Mouse (Mus musculus): Measurements from ENCODE around the gene Haao. TPM values are rescaled to one million over a fixed set of nuclear protein-coding genes. Genes with fewer than 3 reads are reported as not detected.

The Haao gene
- polyA plus RNA-seq, 1 experiment from 2014 or later = not detected

DNA sequence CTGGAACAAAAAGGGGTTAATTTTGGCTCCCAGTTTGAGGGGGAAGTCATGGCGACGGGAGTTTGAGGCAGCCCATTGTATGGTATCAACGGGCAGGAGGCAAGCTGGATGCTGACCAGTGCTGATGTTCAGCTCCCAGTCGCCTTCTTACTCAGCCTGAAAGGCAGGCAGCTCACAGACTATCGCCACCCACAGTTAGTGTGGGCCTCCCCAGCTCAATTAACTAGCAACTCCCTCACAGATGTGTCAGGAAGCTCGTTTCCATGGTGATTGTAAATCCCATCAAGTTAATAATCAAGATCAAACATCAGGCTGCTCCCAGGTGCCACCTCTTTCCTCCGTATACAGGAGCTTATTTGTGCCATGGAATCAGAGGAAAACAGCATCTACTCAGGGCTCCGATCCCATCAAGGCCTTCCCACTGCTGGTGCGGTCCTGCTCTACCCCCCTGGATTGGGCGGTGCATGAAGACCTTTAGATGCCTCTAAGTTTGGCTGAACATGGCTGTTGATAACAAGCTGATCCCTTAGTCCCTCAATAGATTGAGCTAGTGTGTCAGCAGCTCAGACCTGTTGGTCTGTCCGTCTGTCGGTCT lies 1.4 kb upstream of the Haao start:
- Histone ChIP-seq H3K4me2 (ENCODE audit: low read depth, low read length, severe bottlenecking) (no peak overlapping the region), H3K4me1 (replicated peaks; ENCODE audit: control insufficient read depth, insufficient read depth, low read length) (peaks cover 8% of the 10 kb centered on the region; the same call in 1 of the 2 replicates), H3K27me3 (ENCODE audit: control insufficient read depth, insufficient read depth, low read length) (no peaks in the 10 kb centered on the region), H3K9ac (ENCODE audit: low read length) (no peak overlapping the region), H3K27ac (ENCODE audit: low read depth, low read length) (no peak overlapping the region), H3K9me3 (ENCODE audit: control insufficient read depth, low read length) (no peaks in the 10 kb centered on the region), H3K4me3 (ENCODE audit: low read depth, low read length) (no peak overlapping the region), H3K36me3 (ENCODE audit: control insufficient read depth, insufficient read depth, low read length) (no peaks in the 10 kb centered on the region)
- DNase-seq (ENCODE audit: low spot score) (no peak), ATAC-seq (replicated peaks; ENCODE audit: low FRiP score) (peak; percentile 72; the same call in 1 of the 2 replicates)
- WGBS = 38% methylated on average over 12 of the region's 12 CpGs

GRCm38 (mm10) chr17:83848482-83848881 lies 719 bp upstream of the Haao start:
- H3K4me1 ChIP-seq (replicated peaks; ENCODE audit: control insufficient read depth, insufficient read depth, low read length) = peaks cover 8% of the 10 kb centered on the region; the same call in 1 of the 2 replicates
- H3K4me2 ChIP-seq (ENCODE audit: low read depth, low read length, severe bottlenecking) = no peak overlapping the region
- H3K27ac ChIP-seq (ENCODE audit: low read depth, low read length) = no peak overlapping the region
- no peaks in the 10 kb centered on the region for H3K36me3 ChIP-seq (ENCODE audit: control insufficient read depth, insufficient read depth, low read length)
- no peak for ATAC-seq (replicated peaks; ENCODE audit: low FRiP score)
- DNase-seq (ENCODE audit: low spot score) = no peak
- no peak overlapping the region for H3K9ac ChIP-seq (ENCODE audit: low read length)
- H3K27me3 ChIP-seq (ENCODE audit: control insufficient read depth, insufficient read depth, low read length) = no peaks in the 10 kb centered on the region
- no peaks in the 10 kb centered on the region for H3K9me3 ChIP-seq (ENCODE audit: control insufficient read depth, low read length)
- H3K4me3 ChIP-seq (ENCODE audit: low read depth, low read length) = no peak overlapping the region
- 75% methylated on average over 4 of the region's 4 CpGs for WGBS

DNA sequence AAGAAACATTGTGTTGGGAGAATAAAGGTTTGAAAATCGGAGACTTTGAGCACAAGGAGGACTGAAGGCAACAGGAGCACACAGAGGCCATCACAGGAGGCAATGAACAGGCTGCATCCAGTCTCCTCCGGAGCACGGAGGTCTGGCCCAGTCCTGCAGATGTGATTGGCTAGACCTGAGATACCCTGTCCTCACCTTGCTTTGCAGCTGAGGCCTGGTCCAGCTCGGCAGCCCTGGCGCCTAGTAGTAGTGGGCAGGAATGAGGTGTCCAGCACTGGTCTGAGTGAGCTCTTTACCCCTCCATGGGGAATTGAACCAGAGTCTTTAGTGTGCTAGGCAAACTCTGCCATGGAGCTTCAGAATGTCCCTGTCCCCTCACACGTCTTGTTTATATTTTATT lies 663 bp downstream of the Haao start:
- Histone ChIP-seq H3K9ac (ENCODE audit: low read length) (no peak overlapping the region), H3K27ac (ENCODE audit: low read depth, low read length) (no peak overlapping the region), H3K27me3 (ENCODE audit: control insufficient read depth, insufficient read depth, low read length) (no peaks in the 10 kb centered on the region), H3K4me3 (ENCODE audit: low read depth, low read length) (no peak overlapping the region), H3K36me3 (ENCODE audit: control insufficient read depth, insufficient read depth, low read length) (no peaks in the 10 kb centered on the region), H3K9me3 (ENCODE audit: control insufficient read depth, low read length) (no peaks in the 10 kb centered on the region), H3K4me2 (ENCODE audit: low read depth, low read length, severe bottlenecking) (no peak overlapping the region), H3K4me1 (replicated peaks; ENCODE audit: control insufficient read depth, insufficient read depth, low read length) (peaks cover 8% of the 10 kb centered on the region; the same call in 1 of the 2 replicates)
- ATAC-seq (replicated peaks; ENCODE audit: low FRiP score) (no peak), DNase-seq (ENCODE audit: low spot score) (no peak)
- 89% methylated on average over 6 of the region's 6 CpGs for WGBS

GRCm38 (mm10) chr17:83846301-83847021 lies 1.3 kb downstream of the Haao start:
- Histone ChIP-seq H3K4me2 (ENCODE audit: low read depth, low read length, severe bottlenecking) (no peak overlapping the region), H3K27me3 (ENCODE audit: control insufficient read depth, insufficient read depth, low read length) (no peaks in the 10 kb centered on the region), H3K36me3 (ENCODE audit: control insufficient read depth, insufficient read depth, low read length) (no peaks in the 10 kb centered on the region), H3K4me3 (ENCODE audit: low read depth, low read length) (no peak overlapping the region), H3K9me3 (ENCODE audit: control insufficient read depth, low read length) (no peaks in the 10 kb centered on the region), H3K27ac (ENCODE audit: low read depth, low read length) (no peak overlapping the region), H3K4me1 (replicated peaks; ENCODE audit: control insufficient read depth, insufficient read depth, low read length) (peaks cover 8% of the 10 kb centered on the region; the same call in 1 of the 2 replicates), H3K9ac (ENCODE audit: low read length) (no peak overlapping the region)
- ATAC-seq (replicated peaks; ENCODE audit: low FRiP score) (no peak), DNase-seq (ENCODE audit: low spot score) (no peak)
- WGBS = 85% methylated on average over 21 of the region's 21 CpGs

GRCm38 (mm10) chr17:83845538-83845937 lies 2.2 kb downstream of the Haao start:
- ATAC-seq (replicated peaks; ENCODE audit: low FRiP score) (no peak), DNase-seq (ENCODE audit: low spot score) (no peak)
- no peak overlapping the region for H3K4me2 ChIP-seq (ENCODE audit: low read depth, low read length, severe bottlenecking)
- no peak overlapping the region for H3K27ac ChIP-seq (ENCODE audit: low read depth, low read length)
- WGBS = 91% methylated on average over 7 of the region's 8 CpGs
- H3K9ac ChIP-seq (ENCODE audit: low read length) = no peak overlapping the region
- peaks cover 8% of the 10 kb centered on the region; the same call in 1 of the 2 replicates for H3K4me1 ChIP-seq (replicated peaks; ENCODE audit: control insufficient read depth, insufficient read depth, low read length)
- no peak overlapping the region for H3K4me3 ChIP-seq (ENCODE audit: low read depth, low read length)
- no peaks in the 10 kb centered on the region for H3K9me3 ChIP-seq (ENCODE audit: control insufficient read depth, low read length)
- H3K27me3 ChIP-seq (ENCODE audit: control insufficient read depth, insufficient read depth, low read length) = no peaks in the 10 kb centered on the region
- H3K36me3 ChIP-seq (ENCODE audit: control insufficient read depth, insufficient read depth, low read length) = no peaks in the 10 kb centered on the region

- no peaks in the 10 kb centered on the region for H3K9me3 ChIP-seq (ENCODE audit: control insufficient read depth, low read length)
- no peak overlapping the region for H3K4me2 ChIP-seq (ENCODE audit: low read depth, low read length, severe bottlenecking)
- H3K4me1 ChIP-seq (replicated peaks; ENCODE audit: control insufficient read depth, insufficient read depth, low read length) = 0 out of 2 replicates have a peak, but pooled peaks cover 1% of the 10 kb centered on the region
- H3K27me3 ChIP-seq (ENCODE audit: control insufficient read depth, insufficient read depth, low read length) = no peaks in the 10 kb centered on the region
- 73% methylated on average over 7 of the region's 7 CpGs for WGBS
- H3K27ac ChIP-seq (ENCODE audit: low read depth, low read length) = no peak overlapping the region
- H3K9ac ChIP-seq (ENCODE audit: low read length) = no peak overlapping the region
- ATAC-seq (replicated peaks; ENCODE audit: low FRiP score) (no peak), DNase-seq (ENCODE audit: low spot score) (no peak)
- H3K36me3 ChIP-seq (ENCODE audit: control insufficient read depth, insufficient read depth, low read length) = no peaks in the 10 kb centered on the region
- H3K4me3 ChIP-seq (ENCODE audit: low read depth, low read length) = no peak overlapping the region
Measured at GRCm38 (mm10) chr17:83843780-83844179, 4.0 kb downstream of the Haao start.

- Histone ChIP-seq H3K27ac (ENCODE audit: low read depth, low read length) (no peak overlapping the region), H3K9ac (ENCODE audit: low read length) (no peak overlapping the region), H3K36me3 (ENCODE audit: control insufficient read depth, insufficient read depth, low read length) (no peaks in the 10 kb centered on the region), H3K4me1 (replicated peaks; ENCODE audit: control insufficient read depth, insufficient read depth, low read length) (no peaks in the 10 kb centered on the region), H3K9me3 (ENCODE audit: control insufficient read depth, low read length) (no peaks in the 10 kb centered on the region), H3K4me3 (ENCODE audit: low read depth, low read length) (no peak overlapping the region), H3K4me2 (ENCODE audit: low read depth, low read length, severe bottlenecking) (no peak overlapping the region), H3K27me3 (ENCODE audit: control insufficient read depth, insufficient read depth, low read length) (no peaks in the 10 kb centered on the region)
- DNase-seq (ENCODE audit: low spot score) = no peak
- no peak for ATAC-seq (replicated peaks; ENCODE audit: low FRiP score)
- 87% methylated on average over 5 of the region's 5 CpGs for WGBS
Measured at GRCm38 (mm10) chr17:83841011-83841410, 6.8 kb downstream of the Haao start.

DNA sequence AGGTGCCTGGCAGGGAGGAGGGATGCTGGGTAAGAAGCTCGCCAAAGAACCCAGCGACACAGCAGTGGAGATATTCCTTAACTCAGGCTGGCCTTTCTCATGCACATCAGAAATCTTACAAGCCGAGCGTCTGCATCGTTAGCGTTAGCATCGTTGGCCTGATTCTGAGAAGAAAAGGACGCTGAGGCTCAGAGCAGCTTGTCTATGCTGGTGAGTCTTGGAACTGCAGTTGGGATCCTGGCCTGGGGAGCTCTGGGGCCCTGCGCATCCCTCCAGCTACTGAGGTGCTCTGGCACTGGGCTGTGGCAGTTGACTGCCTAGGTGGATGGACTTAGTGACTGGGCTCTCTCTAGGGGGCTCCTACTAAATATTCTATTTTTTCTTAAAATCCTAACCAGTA lies 8.6 kb downstream of the Haao start:
- 47% methylated on average over 9 of the region's 9 CpGs for WGBS
- Histone ChIP-seq H3K9ac (ENCODE audit: low read length) (no peak overlapping the region), H3K4me3 (ENCODE audit: low read depth, low read length) (no peak overlapping the region), H3K9me3 (ENCODE audit: control insufficient read depth, low read length) (no peaks in the 10 kb centered on the region), H3K36me3 (ENCODE audit: control insufficient read depth, insufficient read depth, low read length) (no peaks in the 10 kb centered on the region), H3K27ac (ENCODE audit: low read depth, low read length) (no peak overlapping the region), H3K4me1 (replicated peaks; ENCODE audit: control insufficient read depth, insufficient read depth, low read length) (no peaks in the 10 kb centered on the region), H3K27me3 (ENCODE audit: control insufficient read depth, insufficient read depth, low read length) (no peaks in the 10 kb centered on the region), H3K4me2 (ENCODE audit: low read depth, low read length, severe bottlenecking) (no peak overlapping the region)
- ATAC-seq (replicated peaks; ENCODE audit: low FRiP score) (no peak), DNase-seq (ENCODE audit: low spot score) (no peak)

All from forebrain, embryonic 11.5 days (tissue).